In genomic region chr12:80034963-80035411, GRCm38 (mm10) we compare ENCODE assay signal across 12 mouse cellular contexts.
DNase-seq lines count a peak whose midpoint lies in the region; ATAC-seq and TF ChIP-seq lines count a peak whose summit lies in the region.
"Had no signal": no experiment of that assay in that cellular context is flagged by ENCODE, and none has a peak within 500 bp of the region (broad histone marks: within the 10 kb centered on the region; RNA-seq: fewer than 3 reads in every experiment).

No protein-coding gene starts in this region.

- 53% methylated on average over 4 of the region's 4 CpGs for WGBS in kidney, adult 2 months
- WGBS in kidney, embryonic 16.5 days = 51% methylated on average over 4 of the region's 4 CpGs
- WGBS in liver, embryonic 14.5 days (ENCODE audit: insufficient replicate concordance) = 46% methylated on average over 4 of the region's 4 CpGs

- TF ChIP-seq CTCF in kidney, adult 2 months (conservative IDR thresholded peaks at IDR 0.05; ENCODE audit: insufficient read depth, insufficient read length, low read depth, low read length) = no peak
- TF ChIP-seq CTCF in MEL (IDR thresholded peaks at IDR 0.05 in 2 of 3, conservative IDR thresholded peaks at IDR 0.05 in 1 of 3; ENCODE audit: control insufficient read depth in 1 of 3, insufficient read depth in 1 of 3, low read depth in 2 of 3, low read length in 3 of 3, poor library complexity in 1 of 3, severe bottlenecking in 1 of 3) = no peak
- peak; percentile 44 for TF ChIP-seq CTCF in liver, embryonic 14.5 days (IDR thresholded peaks at IDR 0.05; ENCODE audit: low read depth)

- TF ChIP-seq POLR2A in kidney, adult 2 months (IDR thresholded peaks at IDR 0.05; ENCODE audit: low read depth, low read length) = no peak
- no peak for TF ChIP-seq POLR2A in MEL (IDR thresholded peaks at IDR 0.05; ENCODE audit: control insufficient read depth in 1 of 2, insufficient read depth in 1 of 2, low read depth in 1 of 2, low read length in 2 of 2, poor library complexity in 1 of 2)

- no peak overlapping the region for H3K4me2 ChIP-seq in kidney, embryonic 16.5 days (replicated peaks; ENCODE audit: low read depth, low read length)
- peak overlapping the region; percentile 50 for H3K4me2 ChIP-seq in liver, embryonic 14.5 days (ENCODE audit: low read depth)

- H3K27ac ChIP-seq in kidney, adult 2 months (ENCODE audit: insufficient read depth, low read depth, low read length) = no peak overlapping the region
- H3K27ac ChIP-seq in kidney, embryonic 16.5 days (ENCODE audit: low read length) = no peak overlapping the region
- peak overlapping the region; percentile 60 for H3K27ac ChIP-seq in MEL (ENCODE audit: control insufficient read depth, low read depth, low read length)
- peak overlapping the region; percentile 60 for H3K27ac ChIP-seq in liver, embryonic 14.5 days
- H3K27ac ChIP-seq: left cerebral cortex, adult 2 months had no signal

- H3K27me3 ChIP-seq in kidney, adult 2 months (replicated peaks; ENCODE audit: control insufficient read depth, insufficient read depth, low read length) = no peaks in the 10 kb centered on the region
- no peaks in the 10 kb centered on the region for H3K27me3 ChIP-seq in kidney, embryonic 16.5 days (ENCODE audit: insufficient read depth, low read length)
- H3K27me3 ChIP-seq in MEL (ENCODE audit: control insufficient read depth in 1 of 2, insufficient read depth in 2 of 2, low read length in 2 of 2) = no peaks in the 10 kb centered on the region
- no peaks in the 10 kb centered on the region for H3K27me3 ChIP-seq in liver, embryonic 14.5 days (ENCODE audit: control insufficient read depth, insufficient read depth, low read length)

- no peak overlapping the region for H3K4me3 ChIP-seq in kidney, adult 2 months (ENCODE audit: insufficient read depth, low read depth, low read length)
- no peak overlapping the region for H3K4me3 ChIP-seq in kidney, embryonic 16.5 days (ENCODE audit: low read length)
- peak overlapping the region in 1 of 2 experiments; percentile 34; a peak in 1 of 4 replicates for H3K4me3 ChIP-seq in MEL (ENCODE audit: control insufficient read depth in 1 of 2, insufficient read depth in 1 of 2, low read depth in 2 of 2, low read length in 2 of 2)
- no peak overlapping the region for H3K4me3 ChIP-seq in liver, embryonic 14.5 days (ENCODE audit: insufficient read depth in 1 of 2, low read depth in 2 of 2, low read length in 2 of 2)
- H3K4me3 ChIP-seq: left cerebral cortex, adult 2 months had no signal

- no peaks in the 10 kb centered on the region; the same call in 1 of the 2 replicates for H3K9me3 ChIP-seq in kidney, embryonic 16.5 days (ENCODE audit: low read length)
- no peaks in the 10 kb centered on the region for H3K9me3 ChIP-seq in MEL (replicated peaks; ENCODE audit: insufficient read depth, low read length)
- H3K9me3 ChIP-seq in liver, embryonic 14.5 days (ENCODE audit: control insufficient read depth, low read length) = no peaks in the 10 kb centered on the region

- no peak overlapping the region for H3K9ac ChIP-seq in kidney, embryonic 16.5 days (replicated peaks; ENCODE audit: low read length)
- peak overlapping the region; percentile 37 for H3K9ac ChIP-seq in MEL (ENCODE audit: control insufficient read depth, low read depth, low read length, poor library complexity, severe bottlenecking)
- no peak overlapping the region for H3K9ac ChIP-seq in liver, embryonic 14.5 days (replicated peaks)

- TF ChIP-seq RAD21 in MEL (IDR thresholded peaks at IDR 0.05; ENCODE audit: low read depth, low read length) = no peak

- no peaks in the 10 kb centered on the region for H3K36me3 ChIP-seq in kidney, adult 2 months (ENCODE audit: control insufficient read depth, insufficient read depth, low read length)
- H3K36me3 ChIP-seq in kidney, embryonic 16.5 days (ENCODE audit: insufficient read depth, low read length) = no peaks in the 10 kb centered on the region
- H3K36me3 ChIP-seq in MEL (ENCODE audit: control insufficient read depth in 1 of 2, insufficient read depth in 2 of 2, low read length in 2 of 2) = peaks cover 0 to 28% of the 10 kb centered on the region in 2 experiments; a peak in 2 of 4 replicates
- H3K36me3 ChIP-seq in liver, embryonic 14.5 days (replicated peaks; ENCODE audit: control insufficient read depth, insufficient read depth, low read depth) = no peaks in the 10 kb centered on the region

- ATAC-seq in kidney, embryonic 16.5 days (ENCODE audit: low FRiP score, low TSS enrichment) = no peak
- peak; percentile 86 for ATAC-seq in erythroblast, adult 5-6 weeks (replicated peaks; ENCODE audit: low FRiP score, poor library complexity, severe bottlenecking)
- peak; percentile 52; the same call in 1 of the 2 replicates for ATAC-seq in liver, embryonic 14.5 days (ENCODE audit: insufficient read depth)
- ATAC-seq in megakaryocyte, adult 5-6 weeks (ENCODE audit: poor library complexity, severe bottlenecking) = no peak

- DNase-seq in kidney, adult 2 months = peak; percentile 49
- peak; percentile 21 for DNase-seq in MEL (ENCODE audit: low read depth, low spot score)
- peak; percentile 27 to 36 (median 28) for DNase-seq in liver, embryonic 14.5 days (ENCODE audit: low read depth in 3 of 3, low spot score in 3 of 3)
- DNase-seq in embryo, embryonic 9.5 days (ENCODE audit: extremely low spot score) = no peak
- no peak for DNase-seq in frontal cortex, postnatal 36 days (ENCODE audit: low spot score in 2 of 2)
- DNase-seq: cerebellum, adult 11 months; heart, postnatal 4 days; midbrain, embryonic 14.5 days had no signal

- no peaks in the 10 kb centered on the region for H3K79me2 ChIP-seq in MEL (ENCODE audit: control insufficient read depth, insufficient read depth, low read length, poor library complexity)

- no peak for TF ChIP-seq EP300 in MEL (IDR thresholded peaks at IDR 0.05; ENCODE audit: low read depth in 1 of 2, low read length in 2 of 2)
- no peak for TF ChIP-seq EP300 in liver, embryonic 14.5 days (IDR thresholded peaks at IDR 0.05; ENCODE audit: low read depth)

- H3K4me1 ChIP-seq in kidney, adult 2 months (ENCODE audit: control insufficient read depth, insufficient read depth, low read length) = no peaks in the 10 kb centered on the region
- H3K4me1 ChIP-seq in kidney, embryonic 16.5 days (ENCODE audit: insufficient read depth, low read length) = peaks cover 12% of the 10 kb centered on the region
- peaks cover 18 to 33% of the 10 kb centered on the region in 2 experiments for H3K4me1 ChIP-seq in MEL (ENCODE audit: control insufficient read depth in 1 of 2, insufficient read depth in 2 of 2, low read length in 2 of 2)
- peaks cover 24 to 39% of the 10 kb centered on the region in 2 experiments for H3K4me1 ChIP-seq in liver, embryonic 14.5 days (replicated peaks; ENCODE audit: control insufficient read depth in 2 of 2, insufficient read depth in 2 of 2, low read length in 1 of 2)

TF ChIP-seq in MEL, 35 proteins besides CTCF, POLR2A, EP300 and RAD21:
- TF ChIP-seq RCOR1 (IDR thresholded peaks at IDR 0.05; ENCODE audit: low read depth, low read length) (no peak), GABPA (IDR thresholded peaks at IDR 0.05; ENCODE audit: low read depth, low read length) (no peak), TBP (IDR thresholded peaks at IDR 0.05; ENCODE audit: low read depth, low read length) (no peak), GATA1 (IDR thresholded peaks at IDR 0.05; ENCODE audit: low read depth, low read length) (no peak), E2F4 (IDR thresholded peaks at IDR 0.05; ENCODE audit: borderline replicate concordance, low read depth, low read length) (no peak), ELF1 (IDR thresholded peaks at IDR 0.05; ENCODE audit: low read depth, low read length) (no peak), BHLHE40 (IDR thresholded peaks at IDR 0.05; ENCODE audit: borderline replicate concordance, low read depth, low read length) (no peak), ZC3H11A (IDR thresholded peaks at IDR 0.05; ENCODE audit: low read depth, low read length) (no peak), TAL1 (IDR thresholded peaks at IDR 0.05; ENCODE audit: low read length) (no peak), ZKSCAN1 (IDR thresholded peaks at IDR 0.05; ENCODE audit: low read depth, low read length) (no peak), MXI1 (IDR thresholded peaks at IDR 0.05; ENCODE audit: low read depth, low read length) (no peak)

Comparison
In these comparisons a context has a peak if more than half of its experiments do, and no peak if none do; other contexts are left out.
1. DNase-seq: peak in kidney, adult 2 months (single experiment), MEL (single experiment) and liver, embryonic 14.5 days (3 of 3); none in embryo, embryonic 9.5 days (single experiment) and frontal cortex, postnatal 36 days (0 of 2).
2. H3K27ac ChIP-seq: peak in MEL (single experiment) and liver, embryonic 14.5 days (single experiment); none in kidney, adult 2 months (single experiment) and kidney, embryonic 16.5 days (single experiment).
3. ATAC-seq: peak in erythroblast, adult 5-6 weeks (single experiment) and liver, embryonic 14.5 days (single experiment); none in kidney, embryonic 16.5 days (single experiment) and megakaryocyte, adult 5-6 weeks (single experiment).